Mouse (Mus musculus): ENCODE results near the gene Ski. TPM values are rescaled to one million over a fixed set of nuclear protein-coding genes. Genes with fewer than 3 reads are reported as not detected.

The Ski gene
- total and polyA plus RNA-seq, 2 experiments from 2014 or later: 9.3 to 53.2 TPM

DNA sequence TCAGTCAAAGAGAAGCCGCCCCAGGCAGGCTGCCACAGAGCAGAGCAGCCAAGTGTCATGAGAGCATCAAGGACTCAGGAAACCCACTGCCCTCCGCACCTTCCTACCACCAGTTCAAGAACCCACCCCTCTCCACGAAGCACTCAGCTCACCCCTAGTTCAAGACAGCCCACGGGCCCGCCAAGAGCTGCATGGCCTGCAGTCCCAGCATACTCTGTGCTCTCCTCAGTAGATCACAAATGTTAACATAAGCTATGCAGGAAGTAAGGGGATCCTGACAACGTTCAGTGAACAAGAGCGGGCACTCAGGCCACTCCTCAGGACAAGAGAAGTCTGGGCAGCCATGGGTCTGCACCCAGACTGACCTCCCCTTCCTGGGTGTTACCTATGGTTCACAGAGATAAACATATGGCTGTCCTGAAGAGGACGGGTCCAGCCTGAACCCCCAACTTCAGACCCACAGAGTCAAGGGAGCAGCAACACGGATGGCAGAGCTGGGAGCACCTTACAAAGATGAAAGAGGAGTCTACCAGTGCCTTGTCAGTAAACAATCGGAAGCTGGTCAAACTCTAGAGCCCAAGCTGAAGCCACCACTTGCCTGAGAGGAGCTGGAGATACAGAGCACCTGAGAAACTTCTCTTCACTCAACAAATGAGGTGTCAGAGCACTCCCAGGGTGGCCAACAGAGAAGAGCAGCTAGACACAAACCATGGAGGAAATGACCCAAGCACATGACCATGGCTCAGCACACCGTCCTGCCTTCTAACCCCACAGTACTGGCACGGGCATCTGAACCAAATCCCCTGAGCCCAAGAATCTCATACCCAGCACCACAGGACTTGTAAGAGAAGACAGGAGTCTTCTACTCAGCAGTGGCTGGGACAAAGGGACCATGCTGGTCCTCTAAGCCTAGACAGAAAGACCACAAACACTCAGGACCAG lies 2.9 kb downstream of the Ski start:
- no peaks in the 10 kb centered on the region for H3K36me3 ChIP-seq (replicated peaks; ENCODE audit: control insufficient read depth, insufficient read depth, low read length)
- no peak for DNase-seq (ENCODE audit: low spot score)
- H3K4me1 ChIP-seq (ENCODE audit: control insufficient read depth, insufficient read depth): peaks cover 64% of the 10 kb centered on the region
- no peak for ATAC-seq (ENCODE audit: insufficient read depth, low read depth)
- H3K27me3 ChIP-seq (ENCODE audit: control insufficient read depth, insufficient read depth, low read length): no peaks in the 10 kb centered on the region
- peak overlapping the region; percentile 18; the same call in 1 of the 2 replicates for H3K27ac ChIP-seq (ENCODE audit: low read depth)
- TF ChIP-seq EP300 (IDR thresholded peaks at IDR 0.05; ENCODE audit: low read depth) (no peak), CTCF (IDR thresholded peaks at IDR 0.05; ENCODE audit: low read depth) (no peak)
- H3K4me2 ChIP-seq (ENCODE audit: low read depth, low read length): peak overlapping the region; percentile 91
- peak overlapping the region; percentile 83 for H3K9ac ChIP-seq (replicated peaks; ENCODE audit: low read depth, low read length)
- no peaks in the 10 kb centered on the region for H3K9me3 ChIP-seq (replicated peaks; ENCODE audit: control insufficient read depth, low read length)
- WGBS: 35% methylated on average over 12 of the region's 12 CpGs
- peak overlapping the region; percentile 78 for H3K4me3 ChIP-seq (ENCODE audit: low read depth, low read length)

DNA sequence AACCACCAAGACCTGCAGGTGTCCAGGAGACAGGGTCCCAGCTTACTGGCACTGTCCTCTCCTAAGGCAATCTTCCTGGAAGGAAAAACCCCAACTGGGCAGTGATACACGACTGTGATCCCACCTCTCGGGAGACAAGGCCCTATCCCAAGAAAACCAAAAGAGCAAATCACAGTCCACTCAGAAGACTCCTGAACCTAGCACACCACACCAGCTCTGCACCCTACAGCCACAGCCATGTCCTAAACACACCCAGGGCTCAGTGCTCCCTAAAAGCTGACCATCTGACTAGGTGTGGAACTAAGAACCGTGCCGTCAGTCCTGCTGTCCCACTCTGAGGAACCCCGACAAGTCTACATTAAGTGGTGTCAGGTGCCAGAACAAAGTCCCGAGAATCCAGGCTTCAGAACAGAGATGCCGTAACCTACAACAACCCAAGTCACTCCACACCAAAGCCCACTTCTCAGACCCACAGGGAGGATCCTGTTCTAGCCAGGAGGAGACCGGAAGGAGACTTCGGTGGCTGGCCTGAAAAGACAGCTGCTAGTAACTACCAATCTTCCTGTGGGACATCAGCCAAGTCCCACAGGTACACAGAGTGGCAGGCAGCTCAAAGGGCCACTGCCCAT lies 4.2 kb downstream of the Ski start:
- peak overlapping the region; percentile 15; the same call in 1 of the 2 replicates for H3K9ac ChIP-seq (replicated peaks; ENCODE audit: low read depth, low read length)
- no peaks in the 10 kb centered on the region for H3K9me3 ChIP-seq (replicated peaks; ENCODE audit: control insufficient read depth, low read length)
- peaks cover 70% of the 10 kb centered on the region for H3K4me1 ChIP-seq (ENCODE audit: control insufficient read depth, insufficient read depth)
- no peaks in the 10 kb centered on the region for H3K36me3 ChIP-seq (replicated peaks; ENCODE audit: control insufficient read depth, insufficient read depth, low read length)
- WGBS: 56% methylated on average over 9 of the region's 9 CpGs
- ATAC-seq (ENCODE audit: insufficient read depth, low read depth): no peak
- H3K4me3 ChIP-seq (ENCODE audit: low read depth, low read length): peak overlapping the region; percentile 78
- no peak for DNase-seq (ENCODE audit: low spot score)
- H3K4me2 ChIP-seq (ENCODE audit: low read depth, low read length): peak overlapping the region; percentile 91
- H3K27ac ChIP-seq (ENCODE audit: low read depth): 0 out of 2 replicates have a peak overlapping the region, but pooled peaks have one; percentile 11
- no peaks in the 10 kb centered on the region for H3K27me3 ChIP-seq (ENCODE audit: control insufficient read depth, insufficient read depth, low read length)
- TF ChIP-seq CTCF (IDR thresholded peaks at IDR 0.05; ENCODE audit: low read depth) (no peak), EP300 (IDR thresholded peaks at IDR 0.05; ENCODE audit: low read depth) (no peak)

DNA sequence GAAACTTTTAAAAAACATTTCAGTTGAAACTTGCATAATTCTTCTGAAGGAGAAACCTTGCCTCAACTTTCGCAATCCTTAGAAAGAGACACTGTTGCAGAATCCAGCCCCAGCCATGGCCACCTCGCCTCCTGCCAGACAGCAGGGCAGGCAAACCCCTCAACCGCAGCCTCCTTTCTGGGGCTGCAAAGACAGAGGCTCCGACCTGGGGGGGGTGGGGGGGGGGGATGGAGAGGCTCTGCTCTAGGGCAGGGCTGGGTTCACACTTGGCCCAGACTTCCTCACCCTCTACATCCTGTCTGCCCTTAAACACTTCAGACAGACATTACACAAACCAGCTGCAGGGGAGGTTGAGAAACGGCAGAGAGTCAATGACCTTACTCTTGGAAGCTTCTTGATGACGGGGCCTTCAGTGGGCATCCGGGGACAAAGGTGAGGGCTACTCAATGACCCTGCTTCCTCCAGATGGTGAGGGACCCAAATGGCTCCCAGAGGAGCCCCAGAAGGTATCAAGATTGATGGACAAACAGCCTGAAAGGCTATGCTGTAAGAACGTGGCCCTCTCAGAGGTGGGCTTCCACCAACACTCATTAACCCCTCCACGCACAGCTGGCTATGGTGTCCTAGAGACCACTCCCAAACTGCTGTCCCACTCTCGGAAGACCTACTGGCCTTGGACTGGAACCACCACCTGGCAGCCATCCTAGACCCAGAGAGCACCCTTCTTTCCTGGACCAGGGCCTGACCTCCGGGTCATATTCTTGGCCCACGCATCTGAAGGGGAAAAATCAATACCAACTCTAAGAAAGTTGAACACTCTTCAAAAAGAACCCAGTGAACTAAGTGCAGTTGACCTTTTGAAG lies 4.9 kb downstream of the Ski start:
- no peaks in the 10 kb centered on the region for H3K27me3 ChIP-seq (ENCODE audit: control insufficient read depth, insufficient read depth, low read length)
- DNase-seq (ENCODE audit: low spot score) (no peak), ATAC-seq (ENCODE audit: insufficient read depth, low read depth) (no peak)
- no peaks in the 10 kb centered on the region for H3K9me3 ChIP-seq (replicated peaks; ENCODE audit: control insufficient read depth, low read length)
- WGBS: 40% methylated on average over 12 of the region's 12 CpGs
- no peaks in the 10 kb centered on the region for H3K36me3 ChIP-seq (replicated peaks; ENCODE audit: control insufficient read depth, insufficient read depth, low read length)
- peak overlapping the region; percentile 91 for H3K4me2 ChIP-seq (ENCODE audit: low read depth, low read length)
- H3K27ac ChIP-seq (ENCODE audit: low read depth): peak overlapping the region; percentile 79
- H3K4me3 ChIP-seq (ENCODE audit: low read depth, low read length): peak overlapping the region; percentile 78
- H3K9ac ChIP-seq (replicated peaks; ENCODE audit: low read depth, low read length): no peak overlapping the region; the same call in 1 of the 2 replicates
- H3K4me1 ChIP-seq (ENCODE audit: control insufficient read depth, insufficient read depth): peaks cover 77% of the 10 kb centered on the region
- TF ChIP-seq CTCF (IDR thresholded peaks at IDR 0.05; ENCODE audit: low read depth): no peak
- TF ChIP-seq EP300 (IDR thresholded peaks at IDR 0.05; ENCODE audit: low read depth): no peak

DNA sequence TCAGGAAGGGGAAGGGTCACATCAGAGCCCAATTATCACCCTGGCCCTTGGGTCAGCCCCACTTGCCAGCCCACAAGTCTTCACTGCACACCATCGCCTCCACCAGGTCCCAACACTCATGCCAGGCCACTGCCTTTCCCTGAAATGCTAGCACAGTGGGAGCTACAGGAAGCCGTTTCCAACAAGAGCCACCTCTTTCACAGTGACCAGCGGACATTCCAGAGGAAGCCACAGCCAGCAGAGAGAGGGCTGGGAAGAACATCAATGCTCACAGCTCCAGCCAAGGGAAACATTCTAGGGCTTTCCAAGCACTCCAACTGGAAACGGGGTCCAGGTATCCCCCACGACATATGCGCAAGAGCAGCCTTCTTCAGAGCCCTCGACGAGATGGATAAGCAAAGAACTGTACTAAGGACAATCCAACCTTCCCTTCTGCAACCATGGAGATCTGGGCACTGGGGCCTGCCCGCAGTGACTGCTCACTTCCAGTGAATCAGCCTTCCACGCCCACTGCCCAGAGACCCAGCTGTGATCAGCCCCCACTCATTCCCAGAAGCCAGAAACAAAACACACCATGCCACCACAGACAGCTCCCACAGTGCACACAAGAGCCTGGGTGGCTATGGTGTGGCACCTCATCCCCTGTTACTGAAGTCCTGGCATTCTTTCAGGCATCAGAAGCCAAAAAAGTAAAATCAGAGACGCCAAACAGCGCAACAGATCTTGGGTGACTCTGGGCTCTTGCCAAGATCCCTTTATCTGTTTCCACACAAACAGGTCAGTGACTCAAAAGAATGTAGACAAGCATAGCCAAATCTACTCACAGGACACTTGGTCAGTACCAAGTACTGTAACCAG lies 6.4 kb downstream of the Ski start:
- TF ChIP-seq CTCF (IDR thresholded peaks at IDR 0.05; ENCODE audit: low read depth): no peak
- no peak for TF ChIP-seq EP300 (IDR thresholded peaks at IDR 0.05; ENCODE audit: low read depth)
- Histone ChIP-seq H3K4me2 (ENCODE audit: low read depth, low read length) (peak overlapping the region; percentile 42), H3K36me3 (replicated peaks; ENCODE audit: control insufficient read depth, insufficient read depth, low read length) (peaks cover 3% of the 10 kb centered on the region), H3K9me3 (replicated peaks; ENCODE audit: control insufficient read depth, low read length) (no peaks in the 10 kb centered on the region), H3K9ac (replicated peaks; ENCODE audit: low read depth, low read length) (no peak overlapping the region), H3K27me3 (ENCODE audit: control insufficient read depth, insufficient read depth, low read length) (no peaks in the 10 kb centered on the region), H3K27ac (ENCODE audit: low read depth) (peak overlapping the region; percentile 79), H3K4me1 (ENCODE audit: control insufficient read depth, insufficient read depth) (peaks cover 92% of the 10 kb centered on the region), H3K4me3 (ENCODE audit: low read depth, low read length) (no peak overlapping the region)
- ATAC-seq (ENCODE audit: insufficient read depth, low read depth) (peak; percentile 44; the same call in 1 of the 2 replicates), DNase-seq (ENCODE audit: low spot score) (peak; percentile 65)
- WGBS: 23% methylated on average over 12 of the region's 12 CpGs
